Mouse (Mus musculus) megakaryocyte, embryonic 14.5 days (primary cell): Measurements from ENCODE around the gene Prss57.

ENCODE experiments used
- FLI1 ChIP-seq: IDR thresholded peaks from 2 replicates; pipeline ENCODE4 v1.6.1; 2012; ENCODE audit warnings: low read length, inconsistent platforms, mixed read lengths
- GATA1 ChIP-seq: IDR thresholded peaks from 3 replicates; pipeline ENCODE4 v1.6.1; 2012; ENCODE audit warnings: mixed read lengths, low read length, inconsistent platforms, borderline replicate concordance

GRCm38 (mm10) chr10:79797326-79797725 lies 6.6 kb upstream of the Prss57 start:
- TF ChIP-seq GATA1: no peak
- TF ChIP-seq FLI1: no peak
